Comparison of ENCODE assay signal across 8 mouse cellular contexts in the genomic region with DNA sequence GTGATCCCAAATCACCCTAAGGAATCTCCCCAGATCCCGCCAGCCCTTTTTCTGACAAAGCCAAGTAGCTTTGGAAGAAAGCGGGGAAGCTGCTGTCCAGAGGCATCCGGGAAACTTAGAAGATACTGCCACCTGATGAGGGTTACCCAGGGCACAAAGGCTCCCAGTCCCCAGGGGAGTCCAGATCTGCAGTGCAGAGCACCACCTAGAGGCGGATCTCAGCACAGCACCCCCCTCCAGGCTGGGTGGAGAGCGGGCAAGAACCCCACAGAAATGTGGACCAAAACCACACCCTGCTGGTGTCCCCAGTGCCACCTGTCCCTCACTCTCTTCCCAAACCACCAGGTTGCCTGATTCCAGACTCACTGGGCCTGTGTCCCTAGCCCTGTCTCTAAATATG. TPM values are rescaled to one million over a fixed set of nuclear protein-coding genes. Genes with fewer than 3 reads are reported as not detected.
A peak's percentile ranks its signal among the peaks of the same experiment; 100 is the strongest.
DNase-seq lines count a peak whose midpoint lies in the region; ATAC-seq and TF ChIP-seq lines count a peak whose summit lies in the region.

No protein-coding gene starts in this region.

- 14% methylated on average over 5 of the region's 5 CpGs for WGBS in heart, embryonic 10.5 days
- 14% methylated on average over 5 of the region's 5 CpGs for WGBS in embryonic facial prominence, embryonic 11.5 days
- WGBS in spleen, adult 2 months: 10% methylated on average over 5 of the region's 5 CpGs

- TF ChIP-seq CTCF in spleen, adult 2 months (IDR thresholded peaks at IDR 0.05; ENCODE audit: extremely low read depth, insufficient read depth, insufficient read length, insufficient replicate concordance): peak; percentile 97

- no peaks in the 10 kb centered on the region for H3K9me3 ChIP-seq in heart, embryonic 10.5 days
- no peaks in the 10 kb centered on the region for H3K9me3 ChIP-seq in embryonic facial prominence, embryonic 11.5 days (replicated peaks; ENCODE audit: control insufficient read depth, low read length)

- no peak overlapping the region for H3K9ac ChIP-seq in embryonic facial prominence, embryonic 11.5 days (replicated peaks; ENCODE audit: low read length)

- intact Hi-C loops in heart, postnatal 10 days (cut with DNase I): loop anchor here (1.0 to 2.0 kb wide), 2 partner anchors 60 to 279 kb away; no protein-coding TSS in a partner anchor

- no peaks in the 10 kb centered on the region for H3K4me1 ChIP-seq in heart, embryonic 10.5 days
- no peaks in the 10 kb centered on the region for H3K4me1 ChIP-seq in embryonic facial prominence, embryonic 11.5 days (ENCODE audit: control insufficient read depth, insufficient read depth, low read length)
- H3K4me1 ChIP-seq in spleen, adult 2 months (ENCODE audit: control insufficient read depth, insufficient read depth, insufficient read length): peaks cover 13% of the 10 kb centered on the region; the same call in 1 of the 2 replicates

- TF ChIP-seq POLR2A in spleen, adult 2 months (IDR thresholded peaks at IDR 0.05; ENCODE audit: low read depth, low read length): no peak

- H3K4me2 ChIP-seq in embryonic facial prominence, embryonic 11.5 days (ENCODE audit: low read depth, low read length): no peak overlapping the region

- no peak overlapping the region for H3K27ac ChIP-seq in heart, embryonic 10.5 days
- H3K27ac ChIP-seq in embryonic facial prominence, embryonic 11.5 days (replicated peaks; ENCODE audit: low read depth, low read length): no peak overlapping the region
- H3K27ac ChIP-seq in spleen, adult 2 months (ENCODE audit: insufficient read depth, low read length): peak overlapping the region; percentile 83

- peaks cover 31% of the 10 kb centered on the region for H3K27me3 ChIP-seq in heart, embryonic 10.5 days (ENCODE audit: insufficient read depth, poor library complexity, severe bottlenecking)
- no peaks in the 10 kb centered on the region for H3K27me3 ChIP-seq in embryonic facial prominence, embryonic 11.5 days (ENCODE audit: control insufficient read depth, insufficient read depth, low read length)
- H3K27me3 ChIP-seq in spleen, adult 2 months (ENCODE audit: control insufficient read depth, insufficient read depth, low read length): no peaks in the 10 kb centered on the region

- DNase-seq in heart, adult 11 months: peak; percentile 95
- no peak for DNase-seq in heart, embryonic 10.5 days (ENCODE audit: low spot score)
- peak; percentile 72 to 82 for DNase-seq in adrenal gland, postnatal 36 days
- DNase-seq in embryonic facial prominence, embryonic 11.5 days (ENCODE audit: low spot score): peak; percentile 67
- DNase-seq in heart, postnatal 10 days: peak; percentile 54 to 75
- peak; percentile 81 to 84 for DNase-seq in layer of hippocampus, postnatal 10 days (ENCODE audit: low spot score in 2 of 2)
- peak; percentile 48 to 69 for DNase-seq in spleen, adult 2 months (ENCODE audit: low read depth in 1 of 2, low spot score in 2 of 2)

- no peak for ATAC-seq in embryonic facial prominence, embryonic 11.5 days (replicated peaks; ENCODE audit: insufficient number of reproducible peaks, low FRiP score, low TSS enrichment, low read depth)
- ATAC-seq in megakaryocyte progenitor cell, adult 5-6 weeks (replicated peaks; ENCODE audit: poor library complexity): peak; percentile 98

- no peaks in the 10 kb centered on the region for H3K36me3 ChIP-seq in heart, embryonic 10.5 days
- H3K36me3 ChIP-seq in embryonic facial prominence, embryonic 11.5 days (replicated peaks; ENCODE audit: control insufficient read depth, insufficient read depth, low read depth, low read length): no peaks in the 10 kb centered on the region
- H3K36me3 ChIP-seq in spleen, adult 2 months (ENCODE audit: control insufficient read depth, insufficient read depth, low read length): no peaks in the 10 kb centered on the region

- H3K4me3 ChIP-seq in heart, embryonic 10.5 days: no peak overlapping the region
- H3K4me3 ChIP-seq in embryonic facial prominence, embryonic 11.5 days (ENCODE audit: low read depth, low read length): no peak overlapping the region
- H3K4me3 ChIP-seq in spleen, adult 2 months (ENCODE audit: extremely low read depth, insufficient read depth, insufficient read length): no peak overlapping the region

RNA-seq across cellular contexts. Expression of a gene that starts 0.7 kb away (rescaled TPM):
- 0.11 and 0.53 TPM in 2 replicates for polyA plus RNA-seq in heart, embryonic 10.5 days (2016; fragmentation: Nextera tagmentation; extraction: Ambion mirVana)
- total RNA-seq in adrenal gland, postnatal 36 days (2021): 1 to 10 TPM in 1 of 2 experiments, under 1 TPM in 1; 0.79 to 2.0 TPM
- 0.56 and 0.87 TPM in 2 replicates for polyA plus RNA-seq in embryonic facial prominence, embryonic 11.5 days (2014; fragmentation: Nextera tagmentation; extraction: Ambion mirVana)
- total RNA-seq in heart, postnatal 10 days (2021): 1 to 10 TPM; 6.2 to 8.6 TPM
- total RNA-seq in layer of hippocampus, postnatal 10 days (2021): 1 to 10 TPM; 2.9 to 4.5 TPM
- 0.07 and 0.22 TPM in 2 replicates for total RNA-seq in megakaryocyte progenitor cell, adult 5-6 weeks (2015)
- total RNA-seq in megakaryocyte progenitor cell, adult 5-6 weeks (2017): 0.03 and 0.21 TPM in 2 replicates
- 2.1 and 2.7 TPM in 2 replicates for polyA plus RNA-seq in spleen, adult 2 months (2012; rRNA removed)

RNA-seq across cellular contexts. Expression of a gene that starts 55.6 kb away (rescaled TPM):
- polyA plus RNA-seq in heart, embryonic 10.5 days (2016; fragmentation: Nextera tagmentation; extraction: Ambion mirVana): 5.7 and 6.3 TPM in 2 replicates
- total RNA-seq in adrenal gland, postnatal 36 days (2021): 10 to 100 TPM; 28.8 to 38.7 TPM
- polyA plus RNA-seq in embryonic facial prominence, embryonic 11.5 days (2014; fragmentation: Nextera tagmentation; extraction: Ambion mirVana): 7.0 and 8.2 TPM in 2 replicates
- total RNA-seq in heart, postnatal 10 days (2021): 1 to 10 TPM; 6.8 to 7.7 TPM
- total RNA-seq in layer of hippocampus, postnatal 10 days (2021): 10 to 100 TPM; 13.8 to 14.9 TPM
- 34.4 and 42.0 TPM in 2 replicates for total RNA-seq in megakaryocyte progenitor cell, adult 5-6 weeks (2015)
- total RNA-seq in megakaryocyte progenitor cell, adult 5-6 weeks (2017): 12.2 and 12.5 TPM in 2 replicates
- 19.9 and 21.8 TPM in 2 replicates for polyA plus RNA-seq in spleen, adult 2 months (2012; rRNA removed)
